Mouse (Mus musculus): ENCODE measurements at regions not wholly inside any gene's neighbourhood (a gene's known extent, or its start where the extent isn't known, plus 50 kb on each side); places are given as distances from the start of the nearest gene placed in this dataset.

GRCm38 (mm10) chr12:77666411-77666810 lies 428.5 kb downstream of the Fut8 start:
- ATAC-seq (ENCODE audit: insufficient read depth, low read depth) (no peak), DNase-seq (ENCODE audit: low spot score) (no peak)
- WGBS: 72% methylated on average over 8 of the region's 8 CpGs
- Histone ChIP-seq H3K27ac (ENCODE audit: low read depth) (no peak overlapping the region), H3K36me3 (replicated peaks; ENCODE audit: control insufficient read depth, insufficient read depth, low read length) (no peaks in the 10 kb centered on the region), H3K4me3 (ENCODE audit: low read depth, low read length) (no peak overlapping the region), H3K4me1 (ENCODE audit: control insufficient read depth, insufficient read depth) (no peaks in the 10 kb centered on the region), H3K27me3 (ENCODE audit: control insufficient read depth, insufficient read depth, low read length) (no peaks in the 10 kb centered on the region), H3K4me2 (ENCODE audit: low read depth, low read length) (no peak overlapping the region), H3K9ac (replicated peaks; ENCODE audit: low read depth, low read length) (no peak overlapping the region), H3K9me3 (replicated peaks; ENCODE audit: control insufficient read depth, low read length) (no peaks in the 10 kb centered on the region)
- TF ChIP-seq CTCF (IDR thresholded peaks at IDR 0.05; ENCODE audit: low read depth) (no peak), EP300 (IDR thresholded peaks at IDR 0.05; ENCODE audit: low read depth) (no peak)

- Histone ChIP-seq H3K27me3 (ENCODE audit: control insufficient read depth, insufficient read depth, low read length) (no peaks in the 10 kb centered on the region), H3K9ac (replicated peaks; ENCODE audit: low read depth, low read length) (no peak overlapping the region), H3K4me3 (ENCODE audit: low read depth, low read length) (no peak overlapping the region), H3K4me1 (ENCODE audit: control insufficient read depth, insufficient read depth) (no peaks in the 10 kb centered on the region), H3K9me3 (replicated peaks; ENCODE audit: control insufficient read depth, low read length) (no peaks in the 10 kb centered on the region), H3K4me2 (ENCODE audit: low read depth, low read length) (no peak overlapping the region), H3K36me3 (replicated peaks; ENCODE audit: control insufficient read depth, insufficient read depth, low read length) (no peaks in the 10 kb centered on the region), H3K27ac (ENCODE audit: low read depth) (no peak overlapping the region)
- no peak for DNase-seq (ENCODE audit: low spot score)
- 0 out of 2 replicates have a peak, but pooled peaks have one; percentile 17 for ATAC-seq (ENCODE audit: insufficient read depth, low read depth)
- TF ChIP-seq EP300 (IDR thresholded peaks at IDR 0.05; ENCODE audit: low read depth) (no peak), CTCF (IDR thresholded peaks at IDR 0.05; ENCODE audit: low read depth) (no peak)
- WGBS: 47% methylated on average over 10 of the region's 10 CpGs
Observed at GRCm38 (mm10) chr12:77667151-77667874, 429.4 kb downstream of the Fut8 start.

- TF ChIP-seq EP300 (IDR thresholded peaks at IDR 0.05; ENCODE audit: low read depth) (no peak), CTCF (IDR thresholded peaks at IDR 0.05; ENCODE audit: low read depth) (peak; percentile 78)
- no peak overlapping the region for H3K9ac ChIP-seq (replicated peaks; ENCODE audit: low read depth, low read length)
- no peak overlapping the region for H3K4me3 ChIP-seq (ENCODE audit: low read depth, low read length)
- H3K9me3 ChIP-seq (replicated peaks; ENCODE audit: control insufficient read depth, low read length): no peaks in the 10 kb centered on the region
- ATAC-seq (ENCODE audit: insufficient read depth, low read depth): peak; percentile 63; the same call in 1 of the 2 replicates
- 4% methylated on average over 6 of the region's 6 CpGs for WGBS
- no peaks in the 10 kb centered on the region for H3K4me1 ChIP-seq (ENCODE audit: control insufficient read depth, insufficient read depth)
- peak; percentile 76 for DNase-seq (ENCODE audit: low spot score)
- H3K27me3 ChIP-seq (ENCODE audit: control insufficient read depth, insufficient read depth, low read length): no peaks in the 10 kb centered on the region
- H3K27ac ChIP-seq (ENCODE audit: low read depth): no peak overlapping the region
- H3K36me3 ChIP-seq (replicated peaks; ENCODE audit: control insufficient read depth, insufficient read depth, low read length): no peaks in the 10 kb centered on the region
- H3K4me2 ChIP-seq (ENCODE audit: low read depth, low read length): no peak overlapping the region; the same call in 1 of the 2 replicates
Observed at GRCm38 (mm10) chr12:77667875-77668204, 429.9 kb downstream of the Fut8 start.

GRCm38 (mm10) chr12:77670531-77670930 lies 432.6 kb downstream of the Fut8 start:
- no peak overlapping the region for H3K4me3 ChIP-seq (ENCODE audit: low read depth, low read length)
- no peak overlapping the region for H3K27ac ChIP-seq (ENCODE audit: low read depth)
- no peaks in the 10 kb centered on the region for H3K27me3 ChIP-seq (ENCODE audit: control insufficient read depth, insufficient read depth, low read length)
- DNase-seq (ENCODE audit: low spot score) (no peak), ATAC-seq (ENCODE audit: insufficient read depth, low read depth) (no peak)
- H3K4me2 ChIP-seq (ENCODE audit: low read depth, low read length): no peak overlapping the region
- H3K36me3 ChIP-seq (replicated peaks; ENCODE audit: control insufficient read depth, insufficient read depth, low read length): no peaks in the 10 kb centered on the region
- no peak overlapping the region for H3K9ac ChIP-seq (replicated peaks; ENCODE audit: low read depth, low read length)
- H3K9me3 ChIP-seq (replicated peaks; ENCODE audit: control insufficient read depth, low read length): no peaks in the 10 kb centered on the region
- WGBS: 66% methylated on average over 8 of the region's 8 CpGs
- TF ChIP-seq CTCF (IDR thresholded peaks at IDR 0.05; ENCODE audit: low read depth) (no peak), EP300 (IDR thresholded peaks at IDR 0.05; ENCODE audit: low read depth) (no peak)
- no peaks in the 10 kb centered on the region for H3K4me1 ChIP-seq (ENCODE audit: control insufficient read depth, insufficient read depth)

GRCm38 (mm10) chr12:77674352-77674751 lies 436.4 kb downstream of the Fut8 start:
- whole genome bisulfite sequencing: 63% methylated on average over 2 of the region's 2 CpGs
- ATAC-seq (ENCODE audit: insufficient read depth, low read depth): no peak
- H3K27me3 ChIP-seq (ENCODE audit: control insufficient read depth, insufficient read depth, low read length): no peaks in the 10 kb centered on the region

GRCm38 (mm10) chr12:77674755-77675154 lies 436.8 kb downstream of the Fut8 start:
- Histone ChIP-seq H3K4me2 (ENCODE audit: low read depth, low read length) (no peak overlapping the region), H3K27ac (ENCODE audit: low read depth) (no peak overlapping the region)
- WGBS: 67% methylated on average over 5 of the region's 5 CpGs

More at GRCm38 (mm10) chr12:77674352-77674751, 436.4 kb downstream of the Fut8 start:
- no peak overlapping the region for H3K9ac ChIP-seq (replicated peaks; ENCODE audit: low read depth, low read length)
- TF ChIP-seq EP300 (IDR thresholded peaks at IDR 0.05; ENCODE audit: low read depth) (no peak), CTCF (IDR thresholded peaks at IDR 0.05; ENCODE audit: low read depth) (no peak)
- no peak overlapping the region for H3K27ac ChIP-seq (ENCODE audit: low read depth)
- no peak for DNase-seq (ENCODE audit: low spot score)
- H3K9me3 ChIP-seq (replicated peaks; ENCODE audit: control insufficient read depth, low read length): no peaks in the 10 kb centered on the region
- H3K4me1 ChIP-seq (ENCODE audit: control insufficient read depth, insufficient read depth): no peaks in the 10 kb centered on the region
- H3K4me3 ChIP-seq (ENCODE audit: low read depth, low read length): no peak overlapping the region
- no peak overlapping the region for H3K4me2 ChIP-seq (ENCODE audit: low read depth, low read length)
- H3K36me3 ChIP-seq (replicated peaks; ENCODE audit: control insufficient read depth, insufficient read depth, low read length): no peaks in the 10 kb centered on the region

More at GRCm38 (mm10) chr12:77674755-77675154, 436.8 kb downstream of the Fut8 start:
- Histone ChIP-seq H3K4me3 (ENCODE audit: low read depth, low read length) (no peak overlapping the region), H3K9ac (replicated peaks; ENCODE audit: low read depth, low read length) (no peak overlapping the region), H3K9me3 (replicated peaks; ENCODE audit: control insufficient read depth, low read length) (no peaks in the 10 kb centered on the region), H3K36me3 (replicated peaks; ENCODE audit: control insufficient read depth, insufficient read depth, low read length) (no peaks in the 10 kb centered on the region), H3K27me3 (ENCODE audit: control insufficient read depth, insufficient read depth, low read length) (no peaks in the 10 kb centered on the region), H3K4me1 (ENCODE audit: control insufficient read depth, insufficient read depth) (no peaks in the 10 kb centered on the region)
- peak; percentile 52 for TF ChIP-seq CTCF (IDR thresholded peaks at IDR 0.05; ENCODE audit: low read depth)
- no peak for TF ChIP-seq EP300 (IDR thresholded peaks at IDR 0.05; ENCODE audit: low read depth)
- ATAC-seq (ENCODE audit: insufficient read depth, low read depth): no peak
- DNase-seq (ENCODE audit: low spot score): peak; percentile 13

Data from heart, postnatal 0 days (tissue).